Mouse (Mus musculus): Measurements from ENCODE around the gene Frmd6.

DNA sequence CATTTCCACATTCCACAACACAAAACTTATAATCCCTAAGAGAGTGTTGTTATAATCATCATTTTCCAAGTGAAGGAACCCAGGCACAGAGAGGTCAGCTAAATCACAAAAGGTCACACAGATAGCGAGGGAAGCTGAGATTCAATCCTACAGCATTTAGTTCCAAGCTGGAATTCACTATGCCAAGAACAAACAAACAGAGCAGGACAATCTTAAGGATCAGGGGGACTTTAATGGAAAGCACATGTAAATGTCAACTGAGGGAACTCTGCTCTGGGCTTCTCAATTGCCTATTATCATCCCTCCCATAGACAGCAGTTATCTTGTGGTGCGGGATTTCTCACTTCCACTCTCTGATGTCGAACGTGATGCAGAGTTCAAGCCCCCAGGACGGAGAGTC, 17.8 kb upstream of the Frmd6 start:
- no peak for TF ChIP-seq CTCF (IDR thresholded peaks at IDR 0.05; ENCODE audit: extremely low read depth, insufficient read length, insufficient replicate concordance, low read depth, low read length)
- no peak for TF ChIP-seq POLR2A (IDR thresholded peaks at IDR 0.05; ENCODE audit: low read depth, low read length)
